8 mouse cellular contexts compared by ENCODE assay signal in genomic region chr13:63554569-63554968, GRCm38 (mm10). TPM values are rescaled to one million over a fixed set of nuclear protein-coding genes. Genes with fewer than 3 reads are reported as not detected.
A peak's percentile ranks its signal among the peaks of the same experiment; 100 is the strongest.
DNase-seq lines count a peak whose midpoint lies in the region; ATAC-seq and TF ChIP-seq lines count a peak whose summit lies in the region.
"Had no signal": no experiment of that assay in that cellular context is flagged by ENCODE, and none has a peak within 500 bp of the region (broad histone marks: within the 10 kb centered on the region; RNA-seq: fewer than 3 reads in every experiment).

No protein-coding gene starts in this region.

- WGBS in embryonic facial prominence, embryonic 14.5 days: 44% methylated on average over 11 of the region's 11 CpGs
- WGBS in hindbrain, postnatal 0 days: 17% methylated on average over 11 of the region's 11 CpGs
- 15% methylated on average over 11 of the region's 11 CpGs for WGBS in neural tube, embryonic 12.5 days

- no peak overlapping the region for H3K4me3 ChIP-seq in embryonic facial prominence, embryonic 14.5 days (ENCODE audit: low read depth, low read length)
- H3K4me3 ChIP-seq in hindbrain, postnatal 0 days (ENCODE audit: low read length): 0 out of 2 replicates have a peak overlapping the region, but pooled peaks have one; percentile 1
- H3K4me3 ChIP-seq in neural tube, embryonic 12.5 days: no peak overlapping the region
- H3K4me3 ChIP-seq: erythroblast, embryonic 14.5 days had no signal

- H3K9me3 ChIP-seq in embryonic facial prominence, embryonic 14.5 days (ENCODE audit: control insufficient read depth, low read length): no peaks in the 10 kb centered on the region
- H3K9me3 ChIP-seq in hindbrain, postnatal 0 days (ENCODE audit: low read length): no peaks in the 10 kb centered on the region
- H3K9me3 ChIP-seq in neural tube, embryonic 12.5 days: no peaks in the 10 kb centered on the region

- H3K27ac ChIP-seq in embryonic facial prominence, embryonic 14.5 days (replicated peaks; ENCODE audit: low read depth, low read length): no peak overlapping the region
- peak overlapping the region; percentile 63; the same call in 1 of the 2 replicates for H3K27ac ChIP-seq in hindbrain, postnatal 0 days
- peak overlapping the region; percentile 43; the same call in 1 of the 2 replicates for H3K27ac ChIP-seq in neural tube, embryonic 12.5 days

- peak overlapping the region; percentile 25 for H3K4me2 ChIP-seq in embryonic facial prominence, embryonic 14.5 days (ENCODE audit: low read depth, low read length)
- peak overlapping the region; percentile 92 for H3K4me2 ChIP-seq in hindbrain, postnatal 0 days (ENCODE audit: low read depth, low read length)
- H3K4me2 ChIP-seq in neural tube, embryonic 12.5 days (replicated peaks): peak overlapping the region; percentile 90

- no peaks in the 10 kb centered on the region for H3K27me3 ChIP-seq in embryonic facial prominence, embryonic 14.5 days (replicated peaks; ENCODE audit: control insufficient read depth, insufficient read depth, low read length)
- no peaks in the 10 kb centered on the region for H3K27me3 ChIP-seq in hindbrain, postnatal 0 days (ENCODE audit: insufficient read depth, low read length)
- no peaks in the 10 kb centered on the region for H3K27me3 ChIP-seq in neural tube, embryonic 12.5 days (replicated peaks)

- H3K9ac ChIP-seq in embryonic facial prominence, embryonic 14.5 days (ENCODE audit: low read depth, low read length): no peak overlapping the region
- H3K9ac ChIP-seq in hindbrain, postnatal 0 days (replicated peaks; ENCODE audit: low read length): no peak overlapping the region
- H3K9ac ChIP-seq in neural tube, embryonic 12.5 days: no peak overlapping the region

- no peak for ATAC-seq in embryonic facial prominence, embryonic 14.5 days (ENCODE audit: low read depth)
- ATAC-seq in hindbrain, postnatal 0 days: no peak
- ATAC-seq in neural tube, embryonic 12.5 days (ENCODE audit: low FRiP score, low read depth): peak; percentile 88

- no peak for TF ChIP-seq POLR2A in brain, embryonic 14.5 days (IDR thresholded peaks at IDR 0.05; ENCODE audit: borderline replicate concordance, extremely low read depth, insufficient read depth, insufficient read length, poor library complexity, severe bottlenecking)

- DNase-seq in brain, embryonic 14.5 days (ENCODE audit: low read depth): peak; percentile 97
- DNase-seq in embryonic facial prominence, embryonic 14.5 days (ENCODE audit: low spot score): no peak
- DNase-seq in hindbrain, postnatal 0 days (ENCODE audit: low spot score): peak; percentile 62
- no peak for DNase-seq in thymus, postnatal 14 days
- no peak for DNase-seq in left cerebral cortex, postnatal 14 days (ENCODE audit: low spot score in 2 of 2)
- DNase-seq in left cerebral cortex, postnatal 25 days (ENCODE audit: low spot score in 2 of 2): no peak

- intact Hi-C loops in left cerebral cortex, postnatal 14 days (cut with DNase I): no loop called here
- intact Hi-C loops in left cerebral cortex, postnatal 25 days (cut with DNase I): no loop called here

- no peak for TF ChIP-seq CTCF in brain, embryonic 14.5 days (IDR thresholded peaks at IDR 0.05; ENCODE audit: borderline replicate concordance, extremely low read depth, insufficient read depth, insufficient read length)
- no peak for TF ChIP-seq CTCF in hindbrain, postnatal 0 days (IDR thresholded peaks at IDR 0.05; ENCODE audit: low read depth)

- peaks cover 16% of the 10 kb centered on the region; the same call in 1 of the 2 replicates for H3K36me3 ChIP-seq in embryonic facial prominence, embryonic 14.5 days (ENCODE audit: control insufficient read depth, insufficient read depth, low read length)
- H3K36me3 ChIP-seq in hindbrain, postnatal 0 days (ENCODE audit: insufficient read depth, low read length): no peaks in the 10 kb centered on the region
- no peaks in the 10 kb centered on the region for H3K36me3 ChIP-seq in neural tube, embryonic 12.5 days

- peaks cover 72% of the 10 kb centered on the region for H3K4me1 ChIP-seq in embryonic facial prominence, embryonic 14.5 days (ENCODE audit: control insufficient read depth, insufficient read depth, low read length)
- H3K4me1 ChIP-seq in hindbrain, postnatal 0 days (ENCODE audit: insufficient read depth, low read length): peaks cover 41% of the 10 kb centered on the region
- H3K4me1 ChIP-seq in neural tube, embryonic 12.5 days: peaks cover 97% of the 10 kb centered on the region

RNA-seq across cellular contexts. Expression of gene Ptch1, which starts 18.8 kb away (rescaled TPM):
- polyA plus RNA-seq in brain, embryonic 14.5 days (2012; rRNA removed): 23.3 and 37.6 TPM in 2 replicates
- polyA plus RNA-seq in embryonic facial prominence, embryonic 14.5 days (2014; fragmentation: Nextera tagmentation; extraction: Ambion mirVana): 22.7 and 23.2 TPM in 2 replicates
- total RNA-seq in hindbrain, postnatal 0 days (2014; rRNA removed): 39.0 and 58.4 TPM in 2 replicates
- polyA plus RNA-seq in hindbrain, postnatal 0 days (2015; fragmentation: Nextera tagmentation; extraction: Ambion mirVana): 9.6 and 10.4 TPM in 2 replicates
- polyA plus RNA-seq in neural tube, embryonic 12.5 days (2016; fragmentation: Nextera tagmentation; extraction: Ambion mirVana): 22.6 and 23.9 TPM in 2 replicates
- total RNA-seq in left cerebral cortex, postnatal 14 days (2021): 10 to 100 TPM; 44.6 to 45.2 TPM
- 10 to 100 TPM; 44.5 to 48.0 TPM for total RNA-seq in left cerebral cortex, postnatal 25 days (2021)

RNA-seq across cellular contexts. Expression of gene Fancc, which starts 57.5 kb away (rescaled TPM):
- polyA plus RNA-seq in brain, embryonic 14.5 days (2012; rRNA removed): 12.7 and 16.1 TPM in 2 replicates
- 17.1 and 17.3 TPM in 2 replicates for polyA plus RNA-seq in embryonic facial prominence, embryonic 14.5 days (2014; fragmentation: Nextera tagmentation; extraction: Ambion mirVana)
- 17.7 and 25.9 TPM in 2 replicates for total RNA-seq in hindbrain, postnatal 0 days (2014; rRNA removed)
- 11.4 and 11.9 TPM in 2 replicates for polyA plus RNA-seq in hindbrain, postnatal 0 days (2015; fragmentation: Nextera tagmentation; extraction: Ambion mirVana)
- 22.7 and 24.0 TPM in 2 replicates for polyA plus RNA-seq in neural tube, embryonic 12.5 days (2016; fragmentation: Nextera tagmentation; extraction: Ambion mirVana)
- total RNA-seq in left cerebral cortex, postnatal 14 days (2021): 1 to 10 TPM; 5.4 to 5.6 TPM
- total RNA-seq in left cerebral cortex, postnatal 25 days (2021): 1 to 10 TPM; 7.2 to 7.6 TPM

Comparison
In these comparisons a context has a peak if more than half of its experiments do, and no peak if none do; other contexts are left out.
1. DNase-seq: peak in brain, embryonic 14.5 days (single experiment) and hindbrain, postnatal 0 days (single experiment); none in embryonic facial prominence, embryonic 14.5 days (single experiment), thymus, postnatal 14 days (single experiment), left cerebral cortex, postnatal 14 days (0 of 2) and left cerebral cortex, postnatal 25 days (0 of 2).
2. H3K4me2 ChIP-seq: peak in every context shown above with its lines; median percentile 92 in hindbrain, postnatal 0 days; 90 in neural tube, embryonic 12.5 days; 25 in embryonic facial prominence, embryonic 14.5 days.